Mouse (Mus musculus): ENCODE data around the gene Gnptab. TPM values are rescaled to one million over a fixed set of nuclear protein-coding genes. Genes with fewer than 3 reads are reported as not detected.

The Gnptab gene
- total RNA-seq, 1 experiment from 2014 or later, result 34.7 TPM

- ATAC-seq (ENCODE audit: extremely low read depth, insufficient number of reproducible peaks, low FRiP score, poor library complexity, severe bottlenecking), result no peak
Observed at GRCm38 (mm10) chr10:88488629-88489028, 109.7 kb downstream of the Gnptab start.

- peak; percentile 46; the same call in 1 of the 2 replicates for ATAC-seq (ENCODE audit: extremely low read depth, insufficient number of reproducible peaks, low FRiP score, poor library complexity, severe bottlenecking)
Observed at GRCm38 (mm10) chr10:88491632-88492031, 112.7 kb downstream of the Gnptab start.

GRCm38 (mm10) chr10:88492658-88493057 is 113.7 kb downstream of the Gnptab start:
- ATAC-seq (ENCODE audit: extremely low read depth, insufficient number of reproducible peaks, low FRiP score, poor library complexity, severe bottlenecking), result no peak

GRCm38 (mm10) chr10:88494959-88495587 is 116.1 kb downstream of the Gnptab start:
- ATAC-seq (ENCODE audit: extremely low read depth, insufficient number of reproducible peaks, low FRiP score, poor library complexity, severe bottlenecking), result no peak

Other genes with a start within 250 kb of the Gnptab start
- 0.49 and 1.3 TPM in 2 replicates for gene Parpbp, start 232.2 kb upstream of the Gnptab start, total RNA-seq (2017)
- 11.9 and 14.1 TPM in 2 replicates for gene Nup37, start 232.1 kb upstream of the Gnptab start, total RNA-seq (2017)
- gene Washc3, start 178.0 kb upstream of the Gnptab start, total RNA-seq (2017), result 13.7 and 24.8 TPM in 2 replicates
- 20.1 and 22.1 TPM in 2 replicates for gene Dram1, start 52 bp upstream of the Gnptab start, total RNA-seq (2017)
- gene Sycp3, start 80.4 kb downstream of the Gnptab start, total RNA-seq (2017), result not detected in 2 replicates
- 6.0 and 10.0 TPM in 2 replicates for gene Chpt1, start 124.9 kb downstream of the Gnptab start, total RNA-seq (2017)
- 0.12 TPM in 1 of 2 replicates, not detected in the other for gene Mybpc1, start 226.0 kb downstream of the Gnptab start, total RNA-seq (2017)

All from neutrophil, adult 5-6 weeks (primary cell).